Mouse (Mus musculus): ENCODE data around the gene Elp1. TPM values are rescaled to one million over a fixed set of nuclear protein-coding genes. Genes with fewer than 3 reads are reported as not detected.

Elp1 gene
- polyA plus RNA-seq, 1 experiment from 2014 or later = 48.6 TPM

DNA sequence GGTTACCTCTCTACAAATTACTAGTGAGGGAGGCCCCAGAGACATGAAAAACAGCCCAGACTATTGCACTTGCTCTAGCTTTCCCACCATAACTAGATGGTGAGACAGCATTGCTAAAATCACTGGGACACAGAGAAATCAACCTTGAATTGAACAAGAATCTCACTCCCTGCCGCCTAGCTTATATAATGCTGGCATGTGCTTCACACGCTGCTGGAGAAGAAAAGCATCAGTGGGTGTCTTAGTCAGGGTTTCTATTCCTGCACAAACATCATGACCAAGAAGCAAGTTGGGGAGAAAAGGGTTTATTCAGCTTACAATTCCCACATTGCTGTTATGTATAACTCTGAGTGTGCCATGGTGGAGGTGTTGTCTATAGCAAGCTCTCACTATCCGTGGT, 89.0 kb downstream of the Elp1 start:
- ATAC-seq (ENCODE audit: insufficient number of reproducible peaks, low FRiP score) = no peak
- Histone ChIP-seq H3K4me3 (no peak overlapping the region), H3K9me3 (replicated peaks) (no peaks in the 10 kb centered on the region), H3K27ac (ENCODE audit: poor library complexity, severe bottlenecking) (no peak overlapping the region), H3K36me3 (no peaks in the 10 kb centered on the region), H3K4me2 (no peak overlapping the region), H3K4me1 (replicated peaks) (peaks cover 14% of the 10 kb centered on the region), H3K9ac (no peak overlapping the region), H3K27me3 (replicated peaks) (no peaks in the 10 kb centered on the region)
- WGBS = 89% methylated on average over 3 of the region's 3 CpGs

DNA sequence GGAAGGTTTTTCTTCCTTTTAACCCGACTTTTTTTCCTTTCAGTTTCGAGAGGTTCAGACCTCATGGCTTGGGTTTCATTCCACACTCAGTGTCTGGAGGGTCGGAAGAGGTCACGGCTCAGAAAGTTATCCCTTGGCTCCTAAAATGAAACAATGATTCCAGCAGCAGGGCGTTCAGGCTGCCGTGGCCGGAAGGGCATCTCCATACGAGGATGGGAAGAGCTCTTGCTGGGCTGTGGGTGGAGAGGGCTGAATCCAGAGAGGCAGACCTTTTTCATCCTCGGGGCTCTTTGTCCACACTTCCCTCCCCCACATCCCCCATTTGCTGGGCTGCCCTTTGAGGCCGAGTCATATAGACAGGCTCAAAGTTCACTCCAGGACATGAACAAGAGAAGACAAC, 99.9 kb downstream of the Elp1 start:
- no peak overlapping the region for H3K4me2 ChIP-seq
- H3K9me3 ChIP-seq (replicated peaks) = no peaks in the 10 kb centered on the region
- no peaks in the 10 kb centered on the region for H3K27me3 ChIP-seq (replicated peaks)
- 31% methylated on average over 10 of the region's 10 CpGs for WGBS
- no peaks in the 10 kb centered on the region for H3K36me3 ChIP-seq
- no peak overlapping the region for H3K4me3 ChIP-seq
- no peak overlapping the region for H3K27ac ChIP-seq (ENCODE audit: poor library complexity, severe bottlenecking)
- no peak overlapping the region for H3K9ac ChIP-seq
- no peak for ATAC-seq (ENCODE audit: insufficient number of reproducible peaks, low FRiP score)
- H3K4me1 ChIP-seq (replicated peaks) = peaks cover 4% of the 10 kb centered on the region; the same call in 1 of the 2 replicates

Other genes with a start within 250 kb of the Elp1 start
- not detected in 2 replicates for gene Gm26657, start 62.3 kb downstream of the Elp1 start, polyA plus RNA-seq (2016; fragmentation: Nextera tagmentation; extraction: Ambion mirVana)
- gene Actl7b, start 60.9 kb downstream of the Elp1 start, polyA plus RNA-seq (2016; fragmentation: Nextera tagmentation; extraction: Ambion mirVana) = not detected in 2 replicates
- gene Actl7a, start 58.9 kb downstream of the Elp1 start, polyA plus RNA-seq (2016; fragmentation: Nextera tagmentation; extraction: Ambion mirVana) = not detected in 2 replicates
- gene Fam206a, start within 50 bp of the Elp1 start, polyA plus RNA-seq (2016; fragmentation: Nextera tagmentation; extraction: Ambion mirVana) = 12.2 and 14.6 TPM in 2 replicates
- 20.5 and 21.7 TPM in 2 replicates for gene Ctnnal1, start 62.9 kb upstream of the Elp1 start, polyA plus RNA-seq (2016; fragmentation: Nextera tagmentation; extraction: Ambion mirVana)
- 21.3 and 23.1 TPM in 2 replicates for gene Tmem245, start 145.1 kb upstream of the Elp1 start, polyA plus RNA-seq (2016; fragmentation: Nextera tagmentation; extraction: Ambion mirVana)
- 0.27 and 0.42 TPM in 2 replicates for gene Frrs1l, start 188.1 kb upstream of the Elp1 start, polyA plus RNA-seq (2016; fragmentation: Nextera tagmentation; extraction: Ambion mirVana)

Data from heart, embryonic 12.5 days (tissue).